Mouse (Mus musculus): ENCODE data around the gene Samhd1.

The Samhd1 gene

GRCm38 (mm10) chr2:157095005-157095755, 39.9 kb downstream of the Samhd1 start:
- peak; percentile 79 to 84 for DNase-seq

- DNase-seq: peak; percentile 49 to 67
These were observed 43.0 kb downstream of the Samhd1 start for GRCm38 (mm10) chr2:157092024-157092423.

DNA sequence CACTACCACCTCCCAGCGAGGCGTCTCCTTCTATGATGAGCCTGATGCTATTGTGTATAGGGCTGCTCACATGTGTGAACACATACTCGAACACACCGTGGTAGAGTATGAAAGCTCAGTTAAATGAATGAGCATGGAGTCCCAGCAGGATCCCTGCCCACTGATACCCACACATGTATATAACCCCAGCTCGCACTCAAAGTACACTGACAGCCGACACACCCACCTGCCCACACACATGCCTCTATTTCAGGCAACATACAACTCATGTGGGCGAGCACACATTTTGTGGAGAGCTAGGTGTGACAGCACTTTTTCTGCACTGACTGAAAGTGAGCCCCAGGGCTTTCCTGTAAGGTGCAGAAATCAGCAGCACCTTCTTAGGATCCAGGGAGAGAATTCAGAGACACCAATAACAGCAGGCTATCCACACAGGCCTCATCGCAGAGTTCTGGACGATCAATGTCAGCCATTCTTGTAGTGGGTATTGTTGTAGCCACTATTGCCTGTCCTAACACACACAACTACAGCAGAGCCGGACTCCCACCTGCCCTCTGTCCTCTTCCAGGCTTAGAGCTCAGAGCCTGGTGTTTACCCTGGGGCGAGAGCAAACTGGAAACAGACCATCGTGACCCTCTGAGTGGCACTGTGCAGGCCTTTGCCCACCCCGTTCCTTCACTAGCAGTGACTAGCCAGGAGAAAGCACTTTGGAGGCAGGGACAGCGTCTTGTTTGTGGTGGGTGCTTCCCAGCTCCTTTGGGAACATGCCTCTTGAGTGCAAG, 47.3 kb downstream of the Samhd1 start:
- no peak for DNase-seq

DNA sequence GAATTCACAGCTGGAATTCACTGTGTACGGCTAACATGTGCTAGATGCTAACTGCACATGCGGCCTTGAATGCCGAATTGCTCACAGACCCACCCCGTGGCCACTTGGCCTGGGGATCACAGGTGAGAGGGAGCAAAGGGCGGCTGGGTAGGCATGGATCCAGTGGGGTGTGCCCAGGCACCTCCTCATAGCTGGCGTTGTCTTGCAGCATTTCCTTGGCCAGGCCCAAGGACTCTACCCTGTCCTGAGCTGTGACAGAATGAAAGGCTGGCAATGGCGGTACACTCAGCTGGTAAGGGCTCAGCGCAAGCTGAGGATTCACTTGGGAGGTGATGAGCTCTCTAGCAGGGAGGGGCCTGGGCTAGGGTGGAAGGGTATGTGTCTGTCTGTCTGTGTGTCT, 48.3 kb downstream of the Samhd1 start, which contains the start of gene Tldc2:
TSS of gene Tldc2 (plus strand) at position 260 of the 400 bp plus-strand sequence.
- no peak for DNase-seq

GRCm38 (mm10) chr2:157084831-157085585, 50.1 kb downstream of the Samhd1 start:
- DNase-seq: peak in 1 of 2 experiments; percentile 62

GRCm38 (mm10) chr2:157081960-157082359, 53.1 kb downstream of the Samhd1 start:
- no peak for DNase-seq

- DNase-seq: peak in 1 of 2 experiments; percentile 13
These were observed 53.7 kb downstream of the Samhd1 start for GRCm38 (mm10) chr2:157081331-157081730.

GRCm38 (mm10) chr2:157079701-157080180, 55.3 kb downstream of the Samhd1 start:
- DNase-seq: no peak

DNA sequence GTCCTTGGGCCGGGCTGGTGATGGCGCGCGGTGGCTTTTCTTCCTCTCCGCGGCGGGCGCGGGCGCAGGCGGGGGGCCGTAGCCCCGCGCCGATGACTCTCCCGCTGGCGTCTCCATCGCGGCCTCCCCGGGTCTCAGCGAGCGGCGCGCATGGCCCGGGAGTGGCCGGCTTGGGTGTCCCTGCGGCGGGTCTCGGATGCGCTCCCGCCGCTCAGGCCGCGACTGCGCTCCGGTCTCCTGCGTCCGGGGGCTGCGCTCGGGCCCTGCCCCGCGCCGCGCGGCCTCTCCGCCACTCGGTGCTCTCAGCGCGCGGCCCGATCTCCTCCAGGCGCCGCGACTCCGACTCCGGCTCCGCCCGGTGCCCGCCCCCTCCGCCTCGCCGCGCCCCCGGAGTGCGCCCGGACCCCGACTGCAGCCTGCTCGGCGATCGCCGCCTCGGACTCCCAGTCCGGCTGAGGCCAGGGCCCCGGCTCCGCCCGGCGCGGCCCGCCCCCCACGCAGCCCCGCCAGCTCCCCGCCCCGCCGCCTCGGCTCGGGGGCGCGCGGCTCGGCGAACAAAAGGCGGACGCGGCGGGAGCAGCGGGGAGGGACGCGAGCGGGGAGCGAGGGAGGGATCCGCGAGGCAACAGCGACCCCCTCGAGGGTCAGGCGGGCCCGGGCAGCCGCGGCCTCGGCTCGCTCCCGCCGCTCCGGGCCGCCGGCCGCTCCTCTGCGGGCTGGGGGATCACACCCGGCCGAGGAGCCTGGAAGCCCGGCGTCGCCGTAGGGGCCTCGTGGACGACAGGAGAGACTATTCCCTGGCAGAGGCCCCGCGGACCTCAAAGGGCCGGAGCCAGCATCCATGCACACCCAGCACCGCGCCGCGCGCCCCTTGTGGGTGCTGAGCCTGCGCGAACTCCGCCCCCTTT, 56.0 kb downstream of the Samhd1 start, which contains the start of gene Soga1:
TSS of gene Soga1 (minus strand) at position 462 of the 908 bp plus-strand sequence.
- peak; percentile 74 to 91 for DNase-seq

- DNase-seq: no peak
These were observed 56.8 kb downstream of the Samhd1 start for GRCm38 (mm10) chr2:157078059-157078792.

DNA sequence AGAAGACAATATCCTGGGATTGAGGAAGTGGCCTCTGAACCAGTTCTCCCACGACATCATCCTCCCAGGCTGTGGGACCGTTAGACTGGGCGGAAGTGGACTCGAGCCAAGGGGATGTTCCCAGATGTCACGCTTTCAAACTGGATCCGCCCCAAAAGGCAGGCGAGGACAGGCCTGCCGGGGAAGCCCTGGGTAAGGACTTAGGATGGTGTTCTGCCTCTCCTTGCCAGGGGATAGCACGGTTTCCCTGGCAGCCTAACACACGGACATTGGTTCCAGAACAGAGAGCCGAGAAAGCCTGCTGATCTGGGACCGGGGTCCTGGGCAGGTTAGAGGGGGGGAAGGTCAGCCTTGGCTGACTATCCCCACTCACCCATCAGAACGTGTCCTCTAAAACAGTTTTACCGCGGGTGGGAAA, 57.4 kb downstream of the Samhd1 start:
- peak; percentile 91 to 92 for DNase-seq

GRCm38 (mm10) chr2:157077160-157077559, 57.9 kb downstream of the Samhd1 start:
- DNase-seq: peak; percentile 55 to 57

- DNase-seq: no peak
These were observed 58.5 kb downstream of the Samhd1 start for GRCm38 (mm10) chr2:157076585-157076984.

DNA sequence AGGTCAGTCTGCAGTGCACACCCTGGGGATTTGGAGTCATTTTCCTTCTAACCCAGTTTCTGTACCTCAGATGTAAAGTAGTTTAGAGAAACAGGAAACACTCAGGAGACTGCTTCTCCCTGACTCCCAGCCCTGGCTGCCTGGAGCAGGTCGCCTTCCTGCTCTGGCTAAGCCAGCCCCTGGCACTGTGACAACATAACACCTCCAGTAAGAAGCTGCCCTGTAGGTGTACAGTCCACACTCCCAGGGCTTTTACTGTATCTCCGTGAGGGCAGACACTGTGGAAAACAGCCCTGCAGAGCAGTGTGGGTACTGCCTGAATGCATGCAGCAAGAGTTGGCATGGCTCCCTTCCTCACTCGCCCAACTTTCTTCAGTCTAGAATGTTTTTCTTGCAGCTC, 59.4 kb downstream of the Samhd1 start:
- peak; percentile 71 to 82 for DNase-seq

- DNase-seq: no peak
These were observed 59.8 kb downstream of the Samhd1 start for GRCm38 (mm10) chr2:157075226-157075625.

- DNase-seq: peak in 1 of 2 experiments; percentile 38
These were observed 60.3 kb downstream of the Samhd1 start for GRCm38 (mm10) chr2:157074772-157075171.

GRCm38 (mm10) chr2:157074186-157074724, 60.8 kb downstream of the Samhd1 start:
- peak in 1 of 2 experiments; percentile 32 for DNase-seq

- DNase-seq: no peak
These were observed 61.5 kb downstream of the Samhd1 start for GRCm38 (mm10) chr2:157073378-157074052.

DNA sequence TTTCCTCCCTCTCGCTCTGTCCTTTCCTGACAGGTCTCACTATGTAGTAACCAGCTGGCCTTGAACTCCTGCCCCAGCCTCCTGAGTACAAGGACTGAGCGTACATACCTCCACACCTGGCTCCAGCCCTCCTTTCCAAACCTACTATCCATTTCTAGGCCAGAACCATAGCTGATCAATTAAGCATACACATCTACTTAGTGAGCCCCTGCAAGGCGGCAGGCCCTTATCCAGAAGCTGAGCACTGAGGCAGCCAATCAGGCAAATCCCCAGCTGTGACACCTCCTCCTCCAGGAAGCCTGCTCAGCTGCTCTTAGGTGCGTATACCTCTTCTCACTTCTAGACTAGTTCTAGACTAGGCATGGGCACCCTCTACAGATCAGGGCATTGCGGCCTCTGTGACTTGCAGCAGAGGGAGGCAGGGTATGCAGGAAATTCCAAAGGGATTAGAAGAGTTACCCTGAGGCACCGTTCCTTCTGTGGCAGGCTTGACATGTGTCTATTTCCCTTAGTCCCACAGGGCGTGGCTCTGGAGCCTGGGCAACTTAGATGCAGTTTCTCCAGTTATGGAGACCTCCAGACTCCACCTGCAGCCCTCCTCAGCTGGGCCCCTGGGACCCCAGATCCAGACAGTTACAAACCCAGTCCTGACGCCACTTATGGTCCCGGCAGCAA, 62.6 kb downstream of the Samhd1 start:
- DNase-seq: no peak

Measured in kidney, postnatal 25 days (tissue).